Mouse (Mus musculus) ES-Bruce4 (cell line): ENCODE data around the gene Cpvl. TPM values are rescaled to one million over a fixed set of nuclear protein-coding genes. Genes with fewer than 3 reads are reported as not detected.
A peak's percentile ranks its signal among the peaks of the same experiment; 100 is the strongest.

Experiments used
- H3K27ac ChIP-seq: 2 replicates; pipeline ENCODE4 v1.5.1; 2012; ENCODE audit warnings: low read length, inconsistent platforms; ENCODE audit not compliant: insufficient read depth
- H3K27me3 ChIP-seq: 2 replicates; pipeline ENCODE4 v1.6.1; 2012; ENCODE audit warnings: mild to moderate bottlenecking, low read length, inconsistent platforms; ENCODE audit not compliant: control insufficient read depth, poor library complexity, insufficient read depth, severe bottlenecking
- H3K36me3 ChIP-seq: 2 replicates; pipeline ENCODE4 v1.6.1; 2012; ENCODE audit warnings: inconsistent platforms, mild to moderate bottlenecking, low read length, moderate library complexity; ENCODE audit not compliant: control insufficient read depth, poor library complexity, insufficient read depth, severe bottlenecking
- H3K4me1 ChIP-seq: one replicate; pipeline ENCODE4 v1.8.1; 2011; ENCODE audit warnings: low read length; ENCODE audit not compliant: control insufficient read depth, insufficient read depth
- H3K4me3 ChIP-seq: 2 replicates; pipeline ENCODE4 v1.5.1; 2011; ENCODE audit warnings: low read depth, mild to moderate bottlenecking, low read length
- H3K9ac ChIP-seq: 2 replicates; pipeline ENCODE4 v1.6.1; 2012; ENCODE audit warnings: low read depth, mild to moderate bottlenecking, inconsistent platforms; ENCODE audit not compliant: poor library complexity, severe bottlenecking
- H3K9me3 ChIP-seq: replicated peaks from 2 replicates; pipeline ENCODE4 v1.6.1; 2012; ENCODE audit warnings: mild to moderate bottlenecking, low read length, inconsistent platforms; ENCODE audit not compliant: control insufficient read depth, poor library complexity, insufficient read depth, severe bottlenecking
- CTCF ChIP-seq: IDR thresholded peaks from one replicate; pipeline ENCODE4 v1.8.1; 2011; ENCODE audit warnings: low read depth, low read length
- EP300 ChIP-seq: IDR thresholded peaks from 2 replicates; pipeline ENCODE4 v1.6.1; 2011; ENCODE audit warnings: low read depth, low read length; ENCODE audit not compliant: insufficient read depth
- POLR2A ChIP-seq: IDR thresholded peaks from one replicate; pipeline ENCODE4 v1.8.1; 2011; ENCODE audit warnings: low read length; ENCODE audit not compliant: insufficient read depth
- polyA plus RNA-seq: library from polyadenylated mRNA; stranded (reverse); fragments of >200 nt; gene quantifications from 2 replicates; pipeline ENCODE4 v1.2.4, GENCODE M21; 2011; ENCODE audit warnings: low read depth; ENCODE audit not compliant: missing spikeins, insufficient read depth, insufficient read length

Cpvl gene
- polyA plus RNA-seq, 1 experiment, result not detected

GRCm38 (mm10) chr6:53992386-53992785 lies 13.9 kb upstream of the Cpvl start:
- H3K27ac ChIP-seq, result no peak overlapping the region
- no peaks in the 10 kb centered on the region; the same call in 1 of the 2 replicates for H3K9me3 ChIP-seq
- H3K4me3 ChIP-seq, result no peak overlapping the region
- TF ChIP-seq EP300, result no peak
- no peak for TF ChIP-seq CTCF
- TF ChIP-seq POLR2A, result no peak
- H3K36me3 ChIP-seq, result no peaks in the 10 kb centered on the region
- no peaks in the 10 kb centered on the region for H3K27me3 ChIP-seq
- no peaks in the 10 kb centered on the region for H3K4me1 ChIP-seq
- no peak overlapping the region for H3K9ac ChIP-seq

GRCm38 (mm10) chr6:53987235-53987634 lies 8.8 kb upstream of the Cpvl start:
- H3K9me3 ChIP-seq, result no peaks in the 10 kb centered on the region
- no peak overlapping the region for H3K4me3 ChIP-seq
- no peaks in the 10 kb centered on the region for H3K27me3 ChIP-seq
- H3K27ac ChIP-seq, result no peak overlapping the region
- H3K36me3 ChIP-seq, result no peaks in the 10 kb centered on the region
- H3K9ac ChIP-seq, result no peak overlapping the region
- no peak for TF ChIP-seq CTCF
- TF ChIP-seq EP300, result no peak
- no peak for TF ChIP-seq POLR2A
- H3K4me1 ChIP-seq, result no peaks in the 10 kb centered on the region

GRCm38 (mm10) chr6:53986273-53986985 lies 8.0 kb upstream of the Cpvl start:
- H3K9me3 ChIP-seq, result no peaks in the 10 kb centered on the region
- H3K27ac ChIP-seq, result no peak overlapping the region
- no peaks in the 10 kb centered on the region for H3K27me3 ChIP-seq
- no peaks in the 10 kb centered on the region for H3K4me1 ChIP-seq
- no peak overlapping the region for H3K9ac ChIP-seq
- no peak for TF ChIP-seq CTCF
- no peak for TF ChIP-seq POLR2A
- no peak for TF ChIP-seq EP300
- peak overlapping the region; percentile 57 for H3K4me3 ChIP-seq
- H3K36me3 ChIP-seq, result no peaks in the 10 kb centered on the region

GRCm38 (mm10) chr6:53983820-53984219 lies 5.3 kb upstream of the Cpvl start:
- Histone ChIP-seq H3K4me3 (no peak overlapping the region), H3K27ac (no peak overlapping the region), H3K27me3 (no peaks in the 10 kb centered on the region), H3K9me3 (no peaks in the 10 kb centered on the region), H3K4me1 (no peaks in the 10 kb centered on the region), H3K36me3 (no peaks in the 10 kb centered on the region), H3K9ac (no peak overlapping the region)
- TF ChIP-seq POLR2A (no peak), CTCF (no peak), EP300 (no peak)

- H3K27ac ChIP-seq, result no peak overlapping the region
- no peak overlapping the region for H3K4me3 ChIP-seq
- H3K4me1 ChIP-seq, result no peaks in the 10 kb centered on the region
Observed at GRCm38 (mm10) chr6:53982612-53983011, 4.1 kb upstream of the Cpvl start.

GRCm38 (mm10) chr6:53982047-53982600 lies 3.7 kb upstream of the Cpvl start:
- Histone ChIP-seq H3K27ac (no peak overlapping the region), H3K9ac (no peak overlapping the region), H3K27me3 (no peaks in the 10 kb centered on the region), H3K4me1 (no peaks in the 10 kb centered on the region), H3K9me3 (no peaks in the 10 kb centered on the region), H3K36me3 (no peaks in the 10 kb centered on the region), H3K4me3 (no peak overlapping the region)
- TF ChIP-seq CTCF, result no peak
- no peak for TF ChIP-seq POLR2A
- TF ChIP-seq EP300, result no peak

More at GRCm38 (mm10) chr6:53982612-53983011, 4.1 kb upstream of the Cpvl start:
- Histone ChIP-seq H3K36me3 (no peaks in the 10 kb centered on the region), H3K27me3 (no peaks in the 10 kb centered on the region), H3K9ac (no peak overlapping the region), H3K9me3 (no peaks in the 10 kb centered on the region)
- TF ChIP-seq CTCF (no peak), EP300 (no peak), POLR2A (no peak)
